9 mouse cellular contexts compared by ENCODE assay signal in the genomic region with DNA sequence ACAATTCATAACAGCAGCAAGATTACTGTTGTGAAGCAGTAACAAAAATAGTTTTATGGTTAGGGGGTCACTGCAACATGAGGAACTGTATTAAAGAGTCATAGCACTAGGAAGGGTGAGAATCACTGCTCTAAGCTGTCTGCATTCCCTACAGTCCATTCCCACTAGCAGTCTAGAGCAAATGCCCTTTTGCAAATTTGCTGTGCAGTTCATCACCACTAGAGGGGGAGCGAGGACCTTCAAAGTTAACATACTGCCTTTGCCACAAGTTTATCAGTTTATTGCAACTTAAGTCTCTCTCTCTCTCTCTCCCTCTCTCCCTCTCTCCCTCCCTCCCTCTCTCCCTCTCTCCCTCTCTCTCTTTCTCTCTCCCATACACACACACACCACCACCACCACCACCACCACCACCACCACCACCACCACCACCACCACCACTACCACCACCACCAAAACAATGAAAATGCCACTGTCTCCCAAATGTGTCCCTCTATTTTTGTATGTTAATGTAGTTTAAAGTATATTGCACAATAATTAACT.
DNase-seq lines count a peak whose midpoint lies in the region; ATAC-seq and TF ChIP-seq lines count a peak whose summit lies in the region.
"Had no signal": no experiment of that assay in that cellular context is flagged by ENCODE, and none has a peak within 500 bp of the region (broad histone marks: within the 10 kb centered on the region; RNA-seq: fewer than 3 reads in every experiment).

No protein-coding gene starts in this region.

- no peak for ATAC-seq in liver, embryonic 12.5 days
- ATAC-seq in forebrain, embryonic 14.5 days = peak; percentile 52; the same call in 1 of the 2 replicates
- ATAC-seq in hindbrain, embryonic 13.5 days (ENCODE audit: low FRiP score) = peak; percentile 61; the same call in 1 of the 2 replicates
- ATAC-seq in midbrain, embryonic 12.5 days (ENCODE audit: low FRiP score, low read depth) = 0 out of 2 replicates have a peak, but pooled peaks have one; percentile 44

- TF ChIP-seq CTCF in brain, embryonic 14.5 days (IDR thresholded peaks at IDR 0.05; ENCODE audit: borderline replicate concordance, extremely low read depth, insufficient read depth, insufficient read length) = peak; percentile 86

- H3K27me3 ChIP-seq in liver, embryonic 12.5 days (replicated peaks) = no peaks in the 10 kb centered on the region
- no peaks in the 10 kb centered on the region for H3K27me3 ChIP-seq in forebrain, embryonic 14.5 days (replicated peaks; ENCODE audit: control insufficient read depth, insufficient read depth, low read length)
- no peaks in the 10 kb centered on the region for H3K27me3 ChIP-seq in hindbrain, embryonic 13.5 days
- no peaks in the 10 kb centered on the region for H3K27me3 ChIP-seq in midbrain, embryonic 12.5 days
- H3K27me3 ChIP-seq: neural tube, embryonic 12.5 days had no signal

- H3K4me3 ChIP-seq in liver, embryonic 12.5 days = no peak overlapping the region
- H3K4me3 ChIP-seq in forebrain, embryonic 14.5 days (ENCODE audit: low read depth, low read length) = no peak overlapping the region
- H3K4me3 ChIP-seq in hindbrain, embryonic 13.5 days = no peak overlapping the region
- no peak overlapping the region for H3K4me3 ChIP-seq in midbrain, embryonic 12.5 days
- H3K4me3 ChIP-seq: neural tube, embryonic 12.5 days had no signal

- H3K9ac ChIP-seq in liver, embryonic 12.5 days = no peak overlapping the region
- H3K9ac ChIP-seq in forebrain, embryonic 14.5 days (ENCODE audit: low read length) = no peak overlapping the region
- H3K9ac ChIP-seq in hindbrain, embryonic 13.5 days = no peak overlapping the region
- H3K9ac ChIP-seq in midbrain, embryonic 12.5 days (replicated peaks) = no peak overlapping the region
- H3K9ac ChIP-seq: neural tube, embryonic 12.5 days had no signal

- 4% methylated on average over 1 of the region's 1 CpGs for WGBS in liver, embryonic 12.5 days (ENCODE audit: insufficient replicate concordance)
- 0% methylated on average over 1 of the region's 1 CpGs for WGBS in forebrain, embryonic 14.5 days
- 0% methylated on average over 1 of the region's 1 CpGs for WGBS in hindbrain, embryonic 13.5 days
- WGBS in midbrain, embryonic 12.5 days = 0% methylated on average over 1 of the region's 1 CpGs

- no peak overlapping the region for H3K27ac ChIP-seq in liver, embryonic 12.5 days
- no peak overlapping the region for H3K27ac ChIP-seq in forebrain, embryonic 14.5 days (ENCODE audit: low read depth, low read length)
- no peak overlapping the region for H3K27ac ChIP-seq in hindbrain, embryonic 13.5 days
- no peak overlapping the region for H3K27ac ChIP-seq in midbrain, embryonic 12.5 days (replicated peaks)
- H3K27ac ChIP-seq: neural tube, embryonic 12.5 days had no signal

- no peak for TF ChIP-seq POLR2A in brain, embryonic 14.5 days (IDR thresholded peaks at IDR 0.05; ENCODE audit: borderline replicate concordance, extremely low read depth, insufficient read depth, insufficient read length, poor library complexity, severe bottlenecking)

- no peaks in the 10 kb centered on the region for H3K9me3 ChIP-seq in liver, embryonic 12.5 days (replicated peaks)
- H3K9me3 ChIP-seq in forebrain, embryonic 14.5 days (replicated peaks; ENCODE audit: control insufficient read depth, low read length) = no peaks in the 10 kb centered on the region
- H3K9me3 ChIP-seq in hindbrain, embryonic 13.5 days = no peaks in the 10 kb centered on the region
- H3K9me3 ChIP-seq in midbrain, embryonic 12.5 days = no peaks in the 10 kb centered on the region
- H3K9me3 ChIP-seq: neural tube, embryonic 12.5 days had no signal

- H3K36me3 ChIP-seq in liver, embryonic 12.5 days = no peaks in the 10 kb centered on the region
- H3K36me3 ChIP-seq in forebrain, embryonic 14.5 days (ENCODE audit: control insufficient read depth, insufficient read depth, low read length) = no peaks in the 10 kb centered on the region
- H3K36me3 ChIP-seq in hindbrain, embryonic 13.5 days = no peaks in the 10 kb centered on the region
- H3K36me3 ChIP-seq in midbrain, embryonic 12.5 days = no peaks in the 10 kb centered on the region
- H3K36me3 ChIP-seq: neural tube, embryonic 12.5 days had no signal

- peak; percentile 51 for DNase-seq in liver
- DNase-seq in brain, embryonic 14.5 days (ENCODE audit: low read depth) = peak; percentile 88
- peak; percentile 86 for DNase-seq in forebrain, embryonic 14.5 days (ENCODE audit: low spot score)
- peak; percentile 14 to 79 for DNase-seq in left cerebral cortex, adult 9 months (ENCODE audit: low spot score in 2 of 2)
- peak; percentile 72 for DNase-seq in testis, postnatal 10 days (ENCODE audit: low spot score)

- no peaks in the 10 kb centered on the region for H3K4me1 ChIP-seq in liver, embryonic 12.5 days
- H3K4me1 ChIP-seq in forebrain, embryonic 14.5 days (ENCODE audit: control insufficient read depth, insufficient read depth, low read length) = no peaks in the 10 kb centered on the region
- H3K4me1 ChIP-seq in hindbrain, embryonic 13.5 days (replicated peaks) = no peaks in the 10 kb centered on the region
- H3K4me1 ChIP-seq in midbrain, embryonic 12.5 days = no peaks in the 10 kb centered on the region
- H3K4me1 ChIP-seq: neural tube, embryonic 12.5 days had no signal

- H3K4me2 ChIP-seq in liver, embryonic 12.5 days = no peak overlapping the region
- no peak overlapping the region for H3K4me2 ChIP-seq in forebrain, embryonic 14.5 days (ENCODE audit: low read length)
- no peak overlapping the region for H3K4me2 ChIP-seq in hindbrain, embryonic 13.5 days
- no peak overlapping the region for H3K4me2 ChIP-seq in midbrain, embryonic 12.5 days (replicated peaks)
- H3K4me2 ChIP-seq: neural tube, embryonic 12.5 days had no signal
